Mouse (Mus musculus): ENCODE results near the gene D16Ertd472e. TPM values are rescaled to one million over a fixed set of nuclear protein-coding genes. Genes with fewer than 3 reads are reported as not detected.

The D16Ertd472e gene
- polyA plus RNA-seq, 2 experiments: 10.9 to 17.8 TPM

DNA sequence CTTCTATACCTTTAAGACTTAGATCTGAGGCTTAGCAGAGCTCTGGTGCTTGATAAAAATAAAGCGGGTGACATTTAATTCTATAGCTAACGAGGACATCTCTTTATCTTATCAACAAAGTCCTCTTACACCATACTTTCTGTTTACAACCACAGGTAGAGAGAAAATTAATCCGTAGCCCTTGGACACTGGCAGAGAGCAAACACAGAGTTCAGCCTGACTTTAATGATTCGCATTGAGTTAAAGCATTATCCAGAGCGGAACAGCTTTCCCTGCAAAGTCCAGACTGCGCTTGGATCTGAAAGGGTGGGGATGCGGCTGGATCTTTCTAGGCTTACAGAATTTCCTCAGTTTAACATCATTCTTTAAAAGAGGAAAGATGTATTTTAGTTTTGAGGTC is 10.1 kb upstream of the D16Ertd472e start:
- H3K4me1 ChIP-seq (ENCODE audit: control insufficient read depth, insufficient read depth, low read length): no peaks in the 10 kb centered on the region
- ATAC-seq (ENCODE audit: low FRiP score, low read depth): no peak
- H3K27ac ChIP-seq (replicated peaks; ENCODE audit: low read depth, low read length): no peak overlapping the region
- no peak for DNase-seq (ENCODE audit: low spot score)
- no peak overlapping the region for H3K9ac ChIP-seq (ENCODE audit: low read depth, low read length, severe bottlenecking)
- H3K9me3 ChIP-seq (ENCODE audit: control insufficient read depth, low read length): no peaks in the 10 kb centered on the region
- H3K4me2 ChIP-seq (replicated peaks; ENCODE audit: low read depth, low read length, severe bottlenecking): no peak overlapping the region
- H3K36me3 ChIP-seq (ENCODE audit: control insufficient read depth, insufficient read depth, low read length): no peaks in the 10 kb centered on the region
- 85% methylated on average over 7 of the region's 7 CpGs for whole genome bisulfite sequencing
- no peak for TF ChIP-seq POLR2A (IDR thresholded peaks at IDR 0.05; ENCODE audit: borderline replicate concordance, extremely low read depth, insufficient read depth, insufficient read length)
- H3K27me3 ChIP-seq (ENCODE audit: control insufficient read depth, insufficient read depth, low read length): no peaks in the 10 kb centered on the region
- no peak overlapping the region for H3K4me3 ChIP-seq (replicated peaks; ENCODE audit: low read length)

GRCm38 (mm10) chr16:78585664-78586397 is 9.3 kb upstream of the D16Ertd472e start:
- H3K27me3 ChIP-seq (ENCODE audit: control insufficient read depth, insufficient read depth, low read length): no peaks in the 10 kb centered on the region
- TF ChIP-seq POLR2A (IDR thresholded peaks at IDR 0.05; ENCODE audit: borderline replicate concordance, extremely low read depth, insufficient read depth, insufficient read length): no peak
- H3K27ac ChIP-seq (replicated peaks; ENCODE audit: low read depth, low read length): no peak overlapping the region
- DNase-seq (ENCODE audit: low spot score) (no peak), ATAC-seq (ENCODE audit: low FRiP score, low read depth) (no peak)
- H3K4me1 ChIP-seq (ENCODE audit: control insufficient read depth, insufficient read depth, low read length): no peaks in the 10 kb centered on the region
- WGBS: 88% methylated on average over 11 of the region's 11 CpGs
- no peak overlapping the region for H3K4me2 ChIP-seq (replicated peaks; ENCODE audit: low read depth, low read length, severe bottlenecking)
- H3K9me3 ChIP-seq (ENCODE audit: control insufficient read depth, low read length): no peaks in the 10 kb centered on the region
- H3K4me3 ChIP-seq (replicated peaks; ENCODE audit: low read length): no peak overlapping the region
- no peak overlapping the region for H3K9ac ChIP-seq (ENCODE audit: low read depth, low read length, severe bottlenecking)
- no peaks in the 10 kb centered on the region for H3K36me3 ChIP-seq (ENCODE audit: control insufficient read depth, insufficient read depth, low read length)

DNA sequence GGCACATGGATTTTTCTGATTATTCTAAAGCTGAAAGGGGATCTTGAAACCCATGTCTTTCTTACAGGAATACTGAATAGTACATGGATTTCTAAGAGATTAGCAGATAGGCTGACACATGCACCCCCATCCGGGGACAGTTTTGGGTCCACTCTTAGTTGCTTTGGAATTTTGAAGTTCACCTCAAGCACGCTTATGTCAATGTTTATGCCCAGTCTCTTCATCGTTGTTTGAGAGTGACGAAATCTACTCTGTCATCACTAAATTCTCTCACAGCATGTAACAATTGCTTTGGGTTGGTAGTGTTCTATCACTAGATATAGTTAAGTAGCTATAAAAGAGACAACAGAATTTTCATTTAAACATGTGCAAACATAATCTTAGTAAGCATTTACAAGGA is 8.7 kb upstream of the D16Ertd472e start:
- TF ChIP-seq POLR2A (IDR thresholded peaks at IDR 0.05; ENCODE audit: borderline replicate concordance, extremely low read depth, insufficient read depth, insufficient read length): no peak
- WGBS: 89% methylated on average over 4 of the region's 4 CpGs
- Histone ChIP-seq H3K9ac (ENCODE audit: low read depth, low read length, severe bottlenecking) (no peak overlapping the region), H3K27me3 (ENCODE audit: control insufficient read depth, insufficient read depth, low read length) (no peaks in the 10 kb centered on the region), H3K4me3 (replicated peaks; ENCODE audit: low read length) (no peak overlapping the region), H3K27ac (replicated peaks; ENCODE audit: low read depth, low read length) (no peak overlapping the region), H3K9me3 (ENCODE audit: control insufficient read depth, low read length) (no peaks in the 10 kb centered on the region), H3K36me3 (ENCODE audit: control insufficient read depth, insufficient read depth, low read length) (no peaks in the 10 kb centered on the region), H3K4me2 (replicated peaks; ENCODE audit: low read depth, low read length, severe bottlenecking) (no peak overlapping the region), H3K4me1 (ENCODE audit: control insufficient read depth, insufficient read depth, low read length) (no peaks in the 10 kb centered on the region)
- ATAC-seq (ENCODE audit: low FRiP score, low read depth) (no peak), DNase-seq (ENCODE audit: low spot score) (no peak)

DNA sequence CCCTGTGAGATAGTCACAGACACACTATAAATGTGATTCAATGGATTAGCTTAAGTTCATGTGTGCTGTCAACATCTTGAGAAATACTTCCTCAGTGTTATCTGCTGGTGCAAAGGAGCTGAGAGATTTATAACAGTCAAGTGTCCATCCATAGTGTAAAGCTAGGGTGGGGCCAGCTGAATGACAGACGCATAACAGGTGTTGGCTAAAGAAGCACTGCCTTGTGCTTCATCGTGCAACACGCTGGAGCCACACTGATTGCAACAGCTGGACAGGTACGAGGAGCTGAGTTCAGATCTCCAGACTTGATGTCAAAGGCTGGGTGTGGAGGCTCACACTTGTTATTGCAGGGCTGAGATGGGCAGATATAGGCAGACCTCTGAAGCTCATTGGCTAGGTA is 7.5 kb upstream of the D16Ertd472e start:
- Histone ChIP-seq H3K9ac (ENCODE audit: low read depth, low read length, severe bottlenecking) (no peak overlapping the region), H3K4me3 (replicated peaks; ENCODE audit: low read length) (no peak overlapping the region)
- TF ChIP-seq POLR2A (IDR thresholded peaks at IDR 0.05; ENCODE audit: borderline replicate concordance, extremely low read depth, insufficient read depth, insufficient read length): no peak

DNA sequence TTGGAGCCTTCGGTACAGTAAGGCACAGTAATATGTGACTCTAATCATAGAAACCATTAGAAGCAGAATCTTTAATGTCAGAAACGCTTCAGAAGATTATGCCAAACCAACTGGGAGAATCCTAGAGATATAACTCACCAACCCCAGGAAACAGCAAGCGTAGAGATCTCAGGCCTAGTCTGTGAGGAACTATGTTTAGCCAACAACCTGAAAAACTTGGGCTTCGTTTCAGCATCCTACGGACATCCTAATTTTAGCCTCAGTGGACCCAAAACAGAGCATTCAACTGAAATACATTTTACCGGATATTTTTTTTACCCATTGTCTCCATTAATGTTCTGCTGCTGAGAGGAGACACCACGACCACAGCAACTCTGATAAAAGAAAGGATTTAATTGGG is 3.9 kb upstream of the D16Ertd472e start:
- Histone ChIP-seq H3K27me3 (ENCODE audit: control insufficient read depth, insufficient read depth, low read length) (no peaks in the 10 kb centered on the region), H3K9ac (ENCODE audit: low read depth, low read length, severe bottlenecking) (no peak overlapping the region), H3K4me2 (replicated peaks; ENCODE audit: low read depth, low read length, severe bottlenecking) (no peak overlapping the region), H3K9me3 (ENCODE audit: control insufficient read depth, low read length) (no peaks in the 10 kb centered on the region), H3K36me3 (ENCODE audit: control insufficient read depth, insufficient read depth, low read length) (no peaks in the 10 kb centered on the region), H3K4me1 (ENCODE audit: control insufficient read depth, insufficient read depth, low read length) (no peaks in the 10 kb centered on the region; the same call in 1 of the 2 replicates), H3K27ac (replicated peaks; ENCODE audit: low read depth, low read length) (no peak overlapping the region), H3K4me3 (replicated peaks; ENCODE audit: low read length) (no peak overlapping the region)
- ATAC-seq (ENCODE audit: low FRiP score, low read depth): no peak
- 93% methylated on average over 7 of the region's 7 CpGs for WGBS
- TF ChIP-seq POLR2A (IDR thresholded peaks at IDR 0.05; ENCODE audit: borderline replicate concordance, extremely low read depth, insufficient read depth, insufficient read length): no peak
- DNase-seq (ENCODE audit: low spot score): no peak

More for the DNA sequence above, 7.5 kb upstream of the D16Ertd472e start:
- Histone ChIP-seq H3K9me3 (ENCODE audit: control insufficient read depth, low read length) (no peaks in the 10 kb centered on the region), H3K36me3 (ENCODE audit: control insufficient read depth, insufficient read depth, low read length) (no peaks in the 10 kb centered on the region), H3K27ac (replicated peaks; ENCODE audit: low read depth, low read length) (no peak overlapping the region), H3K4me1 (ENCODE audit: control insufficient read depth, insufficient read depth, low read length) (no peaks in the 10 kb centered on the region), H3K4me2 (replicated peaks; ENCODE audit: low read depth, low read length, severe bottlenecking) (no peak overlapping the region), H3K27me3 (ENCODE audit: control insufficient read depth, insufficient read depth, low read length) (no peaks in the 10 kb centered on the region)
- ATAC-seq (ENCODE audit: low FRiP score, low read depth) (no peak), DNase-seq (ENCODE audit: low spot score) (no peak)
- 87% methylated on average over 4 of the region's 4 CpGs for WGBS

All from limb, embryonic 14.5 days (tissue).